ENCODE assay signal across 14 mouse cellular contexts in the genomic region with DNA sequence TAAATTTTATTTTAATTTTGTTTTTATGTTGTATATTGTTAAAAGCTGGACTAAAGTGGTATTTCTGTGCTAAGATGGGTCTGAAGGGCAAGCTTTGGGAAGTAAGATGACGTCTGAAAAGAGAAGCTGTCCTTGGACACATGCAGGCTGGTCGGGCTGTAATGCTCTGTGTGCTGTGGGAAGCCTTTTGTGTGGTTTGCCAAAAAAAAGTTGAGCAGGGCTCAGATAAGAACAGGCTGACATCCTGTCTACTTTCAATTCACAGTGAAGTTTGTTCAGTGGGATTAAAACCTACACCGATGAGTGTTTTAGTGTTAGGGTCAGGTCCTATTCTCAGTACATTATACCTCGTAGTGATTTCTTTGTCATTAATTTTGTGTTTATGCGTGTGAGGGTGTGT. TPM values are rescaled to one million over a fixed set of nuclear protein-coding genes. Genes with fewer than 3 reads are reported as not detected.
A peak's percentile ranks its signal among the peaks of the same experiment; 100 is the strongest.
DNase-seq lines count a peak whose midpoint lies in the region; ATAC-seq lines count a peak whose summit lies in the region.
"Had no signal": no experiment of that assay in that cellular context is flagged by ENCODE, and none has a peak within 500 bp of the region (broad histone marks: within the 10 kb centered on the region; RNA-seq: fewer than 3 reads in every experiment).

No protein-coding gene starts in this region.

- peak; percentile 14 for DNase-seq in lung, postnatal 10 days
- DNase-seq in lung, postnatal 14 days: no peak
- peak; percentile 31 to 47 for DNase-seq in heart, postnatal 10 days
- no peak for DNase-seq in gastrocnemius, postnatal 4 days (ENCODE audit: low spot score in 2 of 2)
- no peak for DNase-seq in hindbrain, embryonic 10.5 days (ENCODE audit: low spot score)
- DNase-seq: cerebellum, adult 11-12 months; kidney, adult 2 months had no signal

- no peaks in the 10 kb centered on the region for H3K4me1 ChIP-seq in midbrain, embryonic 13.5 days (replicated peaks)
- no peaks in the 10 kb centered on the region for H3K4me1 ChIP-seq in hindbrain, embryonic 10.5 days (replicated peaks)
- H3K4me1 ChIP-seq: hindbrain, embryonic 12.5 days; limb, embryonic 10.5 days had no signal

- no peak overlapping the region for H3K9ac ChIP-seq in midbrain, embryonic 13.5 days (replicated peaks)
- H3K9ac ChIP-seq: hindbrain, embryonic 12.5 days had no signal

- peaks cover 52% of the 10 kb centered on the region for H3K36me3 ChIP-seq in midbrain, embryonic 13.5 days
- peaks cover 92% of the 10 kb centered on the region for H3K36me3 ChIP-seq in hindbrain, embryonic 10.5 days

- no peak overlapping the region for H3K27ac ChIP-seq in midbrain, embryonic 13.5 days
- H3K27ac ChIP-seq in hindbrain, embryonic 10.5 days: no peak overlapping the region
- H3K27ac ChIP-seq: hindbrain, embryonic 12.5 days; limb, embryonic 10.5 days had no signal

- H3K27me3 ChIP-seq in midbrain, embryonic 13.5 days: no peaks in the 10 kb centered on the region
- no peaks in the 10 kb centered on the region for H3K27me3 ChIP-seq in hindbrain, embryonic 10.5 days (ENCODE audit: insufficient read depth, poor library complexity, severe bottlenecking)
- H3K27me3 ChIP-seq: hindbrain, embryonic 12.5 days had no signal

- H3K4me2 ChIP-seq in midbrain, embryonic 13.5 days (replicated peaks): no peak overlapping the region
- H3K4me2 ChIP-seq: hindbrain, embryonic 12.5 days; midbrain, embryonic 11.5 days had no signal

- H3K9me3 ChIP-seq in midbrain, embryonic 13.5 days: no peaks in the 10 kb centered on the region
- H3K9me3 ChIP-seq in hindbrain, embryonic 10.5 days: no peaks in the 10 kb centered on the region
- H3K9me3 ChIP-seq: hindbrain, embryonic 12.5 days; limb, embryonic 10.5 days had no signal

- no peak overlapping the region for H3K4me3 ChIP-seq in midbrain, embryonic 13.5 days (replicated peaks)
- H3K4me3 ChIP-seq in hindbrain, embryonic 10.5 days: no peak overlapping the region
- H3K4me3 ChIP-seq: erythroblast, embryonic 14.5 days; hindbrain, embryonic 12.5 days; limb, embryonic 10.5 days had no signal

- 78% methylated on average over 5 of the region's 5 CpGs for WGBS in midbrain, embryonic 13.5 days
- 92% methylated on average over 5 of the region's 5 CpGs for WGBS in hindbrain, embryonic 10.5 days

- ATAC-seq in CD4-positive, CD25-positive, alpha-beta regulatory T cell, adult 4 months: peak; percentile 60
- peak; percentile 82 for ATAC-seq in activated CD4-positive, CD25-positive, alpha-beta regulatory T cell, adult 4 months
- no peak for ATAC-seq in midbrain, embryonic 13.5 days

- intact Hi-C loops in heart, postnatal 10 days (cut with DNase I): no loop called here

RNA-seq across cellular contexts. Expression of gene Chd1, which starts 38.6 kb away (rescaled TPM):
- 10 to 100 TPM; 15.3 to 17.6 TPM for polyA plus RNA-seq in CD4-positive, CD25-positive, alpha-beta regulatory T cell, adult 4 months (2017; shearing (Covaris generic))
- 10 to 100 TPM; 16.3 to 17.3 TPM for polyA plus RNA-seq in activated CD4-positive, CD25-positive, alpha-beta regulatory T cell, adult 4 months (2017; shearing (Covaris generic))
- total RNA-seq in heart, postnatal 10 days (2021): 10 to 100 TPM; 28.5 to 29.5 TPM
- polyA plus RNA-seq in midbrain, embryonic 13.5 days (2015; fragmentation: Nextera tagmentation; extraction: Ambion mirVana): 21.2 and 26.0 TPM in 2 replicates
- 10 to 100 TPM; 22.6 to 27.3 TPM for total RNA-seq in gastrocnemius, postnatal 4 days (2021)
- polyA plus RNA-seq in hindbrain, embryonic 10.5 days (2016; fragmentation: Nextera tagmentation; extraction: Ambion mirVana): 28.8 and 33.4 TPM in 2 replicates

Comparison
In these comparisons a context has a peak if more than half of its experiments do, and no peak if none do; other contexts are left out.
1. DNase-seq: peak in lung, postnatal 10 days (single experiment) and heart, postnatal 10 days (2 of 2); none in lung, postnatal 14 days (single experiment), gastrocnemius, postnatal 4 days (0 of 2) and hindbrain, embryonic 10.5 days (single experiment).